Mouse (Mus musculus) hindbrain, postnatal 0 days (tissue): ENCODE measurements at regions not wholly inside any gene's neighbourhood (a gene's known extent, or its start where the extent isn't known, plus 50 kb on each side); places are given as distances from the start of the nearest gene placed in this dataset.

ENCODE experiments used
- ATAC-seq: fragments of 200-750 bp; cut with Nextera tagmentation; 2 replicates; pipeline ENCODE4 v1.8.0; 2017; ENCODE audit warnings: mild to moderate bottlenecking, moderate TSS enrichment, moderate library complexity
- DNase-seq: peaks from one replicate; pipeline ENCODE4 v3.0.0-alpha.2; 2015; ENCODE audit warnings: low spot score
- H3K27ac ChIP-seq: fragments of 300-500 bp; sonication (generic); 2 replicates; pipeline ENCODE4 v1.5.1; 2014; ENCODE audit warnings: mild to moderate bottlenecking
- H3K27me3 ChIP-seq: fragments of 300-500 bp; sonication (generic); 2 replicates; pipeline ENCODE4 v1.6.1; 2014; ENCODE audit warnings: low read length, mixed read lengths; ENCODE audit not compliant: insufficient read depth
- H3K36me3 ChIP-seq: fragments of 300-500 bp; sonication (generic); 2 replicates; pipeline ENCODE4 v1.6.1; 2014; ENCODE audit warnings: low read length, mixed read lengths; ENCODE audit not compliant: insufficient read depth
- H3K4me1 ChIP-seq: fragments of 300-500 bp; sonication (generic); 2 replicates; pipeline ENCODE4 v1.6.1; 2014; ENCODE audit warnings: antibody characterized with exemption, low read length, mixed read lengths; ENCODE audit not compliant: insufficient read depth
- H3K4me2 ChIP-seq: fragments of 300-500 bp; sonication (generic); 2 replicates; pipeline ENCODE4 v1.6.1; 2014; ENCODE audit warnings: low read depth, mild to moderate bottlenecking, low read length, moderate library complexity, mixed read lengths
- H3K4me3 ChIP-seq: fragments of 300-500 bp; sonication (generic); 2 replicates; pipeline ENCODE4 v1.5.1; 2014; ENCODE audit warnings: low read length
- H3K9ac ChIP-seq: fragments of 300-500 bp; sonication (generic); replicated peaks from 2 replicates; pipeline ENCODE4 v1.6.1; 2014; ENCODE audit warnings: mild to moderate bottlenecking, low read length, moderate library complexity, mixed read lengths
- H3K9me3 ChIP-seq: fragments of 300-500 bp; sonication (generic); 2 replicates; pipeline ENCODE4 v1.6.1; 2016; ENCODE audit warnings: low read length, mixed read lengths
- CTCF ChIP-seq: IDR thresholded peaks from 2 replicates; pipeline ENCODE4 v1.5.1; 2016; ENCODE audit warnings: antibody characterized with exemption, control low read depth, low read depth
- WGBS: fragments of 180-500 bp; shearing (Covaris S2); extraction: QIAGEN DNeasy Blood & Tissue Kit; methylation state at CpG from one replicate; pipeline ENCODE4 v1.1.7; 2014; 5-methylcytosine and 5-hydroxymethylcytosine counted together

GRCm38 (mm10) chr4:82129471-82129870, 576.1 kb downstream of the Nfib start:
- Histone ChIP-seq H3K9me3 (no peaks in the 10 kb centered on the region), H3K4me3 (no peak overlapping the region), H3K4me1 (no peaks in the 10 kb centered on the region), H3K27ac (no peak overlapping the region), H3K27me3 (no peaks in the 10 kb centered on the region), H3K9ac (no peak overlapping the region), H3K36me3 (no peaks in the 10 kb centered on the region), H3K4me2 (no peak overlapping the region)
- 67% methylated on average over 1 of the region's 1 CpGs for WGBS
- DNase-seq (no peak), ATAC-seq (no peak)
- no peak for TF ChIP-seq CTCF

GRCm38 (mm10) chr4:82123733-82124132, 581.8 kb downstream of the Nfib start:
- TF ChIP-seq CTCF = no peak
- Histone ChIP-seq H3K9ac (no peak overlapping the region), H3K27ac (no peak overlapping the region), H3K4me2 (no peak overlapping the region), H3K9me3 (no peaks in the 10 kb centered on the region), H3K36me3 (no peaks in the 10 kb centered on the region), H3K27me3 (no peaks in the 10 kb centered on the region), H3K4me1 (no peaks in the 10 kb centered on the region), H3K4me3 (no peak overlapping the region)
- WGBS = 87% methylated on average over 5 of the region's 5 CpGs
- no peak for ATAC-seq
- DNase-seq = no peak

- H3K4me3 ChIP-seq = no peak overlapping the region
- no peak for TF ChIP-seq CTCF
- no peak overlapping the region for H3K4me2 ChIP-seq
- no peaks in the 10 kb centered on the region for H3K36me3 ChIP-seq
- no peak for DNase-seq
- no peak overlapping the region for H3K27ac ChIP-seq
- no peaks in the 10 kb centered on the region for H3K27me3 ChIP-seq
- no peaks in the 10 kb centered on the region for H3K9me3 ChIP-seq
- H3K9ac ChIP-seq = no peak overlapping the region
- 96% methylated on average over 1 of the region's 1 CpGs for WGBS
- H3K4me1 ChIP-seq = no peaks in the 10 kb centered on the region
- ATAC-seq = no peak
Measured at GRCm38 (mm10) chr4:82123101-82123500, 582.4 kb downstream of the Nfib start.

GRCm38 (mm10) chr4:82120796-82121195, 584.8 kb downstream of the Nfib start:
- Histone ChIP-seq H3K4me1 (no peaks in the 10 kb centered on the region), H3K9ac (no peak overlapping the region), H3K4me3 (no peak overlapping the region), H3K27me3 (no peaks in the 10 kb centered on the region), H3K4me2 (no peak overlapping the region), H3K27ac (no peak overlapping the region), H3K9me3 (no peaks in the 10 kb centered on the region), H3K36me3 (no peaks in the 10 kb centered on the region)
- ATAC-seq = no peak
- 71% methylated on average over 4 of the region's 4 CpGs for WGBS
- no peak for TF ChIP-seq CTCF
- no peak for DNase-seq

GRCm38 (mm10) chr4:82120326-82120725, 585.2 kb downstream of the Nfib start:
- Histone ChIP-seq H3K4me3 (no peak overlapping the region), H3K4me2 (no peak overlapping the region), H3K36me3 (no peaks in the 10 kb centered on the region), H3K27ac (no peak overlapping the region), H3K4me1 (no peaks in the 10 kb centered on the region), H3K27me3 (no peaks in the 10 kb centered on the region), H3K9ac (no peak overlapping the region), H3K9me3 (no peaks in the 10 kb centered on the region)
- DNase-seq (no peak), ATAC-seq (no peak)
- WGBS = 43% methylated on average over 1 of the region's 1 CpGs
- no peak for TF ChIP-seq CTCF

- ATAC-seq (no peak), DNase-seq (no peak)
- H3K4me3 ChIP-seq = no peak overlapping the region
- H3K9me3 ChIP-seq = no peaks in the 10 kb centered on the region
- H3K9ac ChIP-seq = no peak overlapping the region
- H3K4me2 ChIP-seq = no peak overlapping the region
- H3K4me1 ChIP-seq = no peaks in the 10 kb centered on the region
- no peaks in the 10 kb centered on the region for H3K36me3 ChIP-seq
- 93% methylated on average over 1 of the region's 1 CpGs for WGBS
- no peak for TF ChIP-seq CTCF
- H3K27me3 ChIP-seq = no peaks in the 10 kb centered on the region
- no peak overlapping the region for H3K27ac ChIP-seq
Measured at GRCm38 (mm10) chr4:82101837-82102236, 603.7 kb downstream of the Nfib start.

GRCm38 (mm10) chr4:82099970-82100368, 605.6 kb downstream of the Nfib start:
- 51% methylated on average over 6 of the region's 6 CpGs for WGBS

More at GRCm38 (mm10) chr4:82099970-82100368, 605.6 kb downstream of the Nfib start:
- ATAC-seq (no peak), DNase-seq (no peak)
- H3K27me3 ChIP-seq = no peaks in the 10 kb centered on the region
- no peaks in the 10 kb centered on the region for H3K9me3 ChIP-seq
- no peak overlapping the region for H3K27ac ChIP-seq
- H3K4me1 ChIP-seq = no peaks in the 10 kb centered on the region
- TF ChIP-seq CTCF = no peak
- H3K4me3 ChIP-seq = no peak overlapping the region
- H3K9ac ChIP-seq = no peak overlapping the region
- no peaks in the 10 kb centered on the region for H3K36me3 ChIP-seq
- no peak overlapping the region for H3K4me2 ChIP-seq
